Mouse (Mus musculus) hindbrain, embryonic 15.5 days (tissue): ENCODE measurements at regions not wholly inside any gene's neighbourhood (a gene's known extent, or its start where the extent isn't known, plus 50 kb on each side); places are given as distances from the start of the nearest gene placed in this dataset.

ENCODE experiments used
- ATAC-seq: fragments of 200-750 bp; cut with Nextera tagmentation; 2 replicates; pipeline ENCODE4 v1.8.0; 2017; ENCODE audit warnings: low read depth, moderate number of reproducible peaks, moderate TSS enrichment; ENCODE audit not compliant: low FRiP score
- H3K27ac ChIP-seq: fragments of 300-500 bp; sonication (generic); replicated peaks from 2 replicates; pipeline ENCODE4 v1.5.1; 2015; ENCODE audit warnings: mild to moderate bottlenecking, inconsistent platforms
- H3K27me3 ChIP-seq: fragments of 300-500 bp; sonication (generic); 2 replicates; pipeline ENCODE4 v1.6.1; 2015; ENCODE audit warnings: control low read depth, inconsistent platforms
- H3K36me3 ChIP-seq: fragments of 300-500 bp; sonication (generic); 2 replicates; pipeline ENCODE4 v1.6.1; 2015; ENCODE audit warnings: control low read depth, inconsistent platforms
- H3K4me1 ChIP-seq: fragments of 300-500 bp; sonication (generic); replicated peaks from 2 replicates; pipeline ENCODE4 v1.6.1; 2015; ENCODE audit warnings: control low read depth, inconsistent platforms
- H3K4me2 ChIP-seq: fragments of 300-500 bp; sonication (generic); 2 replicates; pipeline ENCODE4 v1.6.1; 2015; ENCODE audit warnings: moderate library complexity, mild to moderate bottlenecking, inconsistent platforms
- H3K4me3 ChIP-seq: fragments of 300-500 bp; sonication (generic); 2 replicates; pipeline ENCODE4 v1.5.1; 2015; ENCODE audit warnings: mild to moderate bottlenecking, inconsistent platforms
- H3K9ac ChIP-seq: fragments of 300-500 bp; sonication (generic); 2 replicates; pipeline ENCODE4 v1.6.1; 2015; ENCODE audit warnings: inconsistent platforms
- H3K9me3 ChIP-seq: fragments of 300-500 bp; sonication (generic); 2 replicates; pipeline ENCODE4 v1.6.1; 2016; ENCODE audit warnings: control low read depth, inconsistent platforms
- WGBS: fragments of 180-500 bp; shearing (Covaris S2); methylation state at CpG from one replicate; pipeline ENCODE4 v1.1.7; 2015; 5-methylcytosine and 5-hydroxymethylcytosine counted together

- H3K4me1 ChIP-seq = no peaks in the 10 kb centered on the region
- no peak overlapping the region for H3K9ac ChIP-seq
- H3K4me2 ChIP-seq = no peak overlapping the region
- ATAC-seq = no peak
- H3K27me3 ChIP-seq = no peaks in the 10 kb centered on the region
- H3K4me3 ChIP-seq = no peak overlapping the region
- H3K36me3 ChIP-seq = no peaks in the 10 kb centered on the region
- no peaks in the 10 kb centered on the region for H3K9me3 ChIP-seq
- WGBS = 67% methylated on average over 2 of the region's 2 CpGs
- H3K27ac ChIP-seq = no peak overlapping the region
Measured at GRCm38 (mm10) chr9:32968446-32968845, 332.4 kb downstream of the Ets1 start.

DNA sequence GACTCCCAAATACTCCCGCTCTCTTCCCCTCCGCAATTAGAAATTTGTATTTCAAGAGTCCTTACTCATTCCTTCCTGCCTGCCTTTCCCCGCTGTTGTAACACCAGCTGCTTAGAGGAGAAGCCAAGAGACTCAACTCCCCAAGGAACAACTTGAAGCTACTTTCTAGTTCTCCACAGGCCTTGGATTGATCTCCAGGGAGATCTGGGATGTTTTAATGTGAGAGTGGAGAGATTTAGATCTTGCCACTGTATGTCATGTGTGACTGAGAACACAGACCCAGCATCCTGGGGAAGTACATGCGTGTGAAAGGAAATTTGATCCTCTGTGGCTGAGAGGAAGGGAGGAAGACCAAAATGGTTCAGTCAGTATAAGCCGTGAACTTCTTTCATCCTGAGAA is 335.4 kb downstream of the Ets1 start:
- Histone ChIP-seq H3K4me2 (no peak overlapping the region), H3K4me1 (no peaks in the 10 kb centered on the region), H3K27ac (no peak overlapping the region), H3K27me3 (no peaks in the 10 kb centered on the region), H3K36me3 (no peaks in the 10 kb centered on the region), H3K9me3 (no peaks in the 10 kb centered on the region), H3K4me3 (no peak overlapping the region), H3K9ac (no peak overlapping the region)
- 87% methylated on average over 5 of the region's 5 CpGs for WGBS
- no peak for ATAC-seq

DNA sequence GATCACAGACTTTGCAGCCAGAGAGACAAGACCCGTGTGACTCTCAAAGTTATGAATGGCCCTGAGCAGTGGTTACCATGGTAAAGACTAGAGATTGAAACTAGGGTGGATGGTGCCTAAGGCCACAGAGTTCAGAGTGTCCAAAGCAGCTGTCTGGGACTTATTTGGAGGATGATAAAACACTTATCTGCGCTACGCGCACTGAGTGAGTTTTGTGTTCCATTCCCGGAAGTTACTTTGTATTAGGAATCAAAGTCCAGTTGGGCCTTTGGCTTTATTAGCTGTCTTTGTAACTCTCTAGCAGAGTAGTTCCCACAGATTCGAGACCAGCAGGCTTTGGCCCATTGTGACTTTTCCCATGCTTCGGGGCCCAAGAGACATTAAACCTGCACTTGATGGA is 335.9 kb downstream of the Ets1 start:
- Histone ChIP-seq H3K27me3 (no peaks in the 10 kb centered on the region), H3K9ac (no peak overlapping the region), H3K4me2 (no peak overlapping the region), H3K4me3 (no peak overlapping the region), H3K4me1 (no peaks in the 10 kb centered on the region), H3K9me3 (no peaks in the 10 kb centered on the region), H3K27ac (no peak overlapping the region), H3K36me3 (no peaks in the 10 kb centered on the region)
- 76% methylated on average over 7 of the region's 7 CpGs for WGBS
- ATAC-seq = no peak

DNA sequence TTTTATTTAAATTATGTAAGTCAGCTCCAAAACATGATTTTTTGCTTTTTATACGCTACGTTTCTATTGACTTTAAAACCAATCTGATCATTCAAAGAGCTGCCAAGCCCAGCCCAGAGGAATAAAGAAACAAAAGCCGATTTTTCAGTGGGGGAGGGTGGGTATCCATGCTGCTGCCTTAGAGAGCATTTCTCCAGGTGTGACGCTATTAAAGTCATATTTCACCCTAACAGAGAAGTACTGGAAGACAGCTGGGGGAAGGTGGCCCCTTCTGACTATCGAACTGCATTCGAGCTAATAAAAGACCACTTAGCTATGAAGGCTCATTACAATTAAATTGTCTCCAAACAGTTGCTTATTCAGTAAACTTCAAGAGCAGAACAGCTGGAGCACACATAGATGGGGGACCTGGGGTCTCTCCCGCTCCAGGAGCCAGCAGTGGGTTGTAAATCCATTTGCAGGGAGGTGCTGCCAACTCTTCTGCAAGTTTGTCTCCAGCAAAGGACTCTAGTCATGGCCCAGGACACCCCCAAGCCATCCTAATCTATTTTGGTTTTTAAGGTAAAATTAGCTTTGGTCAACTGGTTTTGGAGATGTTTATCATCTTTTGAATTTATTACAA is 336.5 kb downstream of the Ets1 start:
- H3K27ac ChIP-seq = no peak overlapping the region
- no peak overlapping the region for H3K9ac ChIP-seq
- no peaks in the 10 kb centered on the region for H3K9me3 ChIP-seq
- no peaks in the 10 kb centered on the region for H3K36me3 ChIP-seq
- no peak for ATAC-seq
- no peaks in the 10 kb centered on the region for H3K27me3 ChIP-seq
- H3K4me3 ChIP-seq = no peak overlapping the region
- no peaks in the 10 kb centered on the region for H3K4me1 ChIP-seq
- 65% methylated on average over 7 of the region's 7 CpGs for WGBS
- H3K4me2 ChIP-seq = no peak overlapping the region

DNA sequence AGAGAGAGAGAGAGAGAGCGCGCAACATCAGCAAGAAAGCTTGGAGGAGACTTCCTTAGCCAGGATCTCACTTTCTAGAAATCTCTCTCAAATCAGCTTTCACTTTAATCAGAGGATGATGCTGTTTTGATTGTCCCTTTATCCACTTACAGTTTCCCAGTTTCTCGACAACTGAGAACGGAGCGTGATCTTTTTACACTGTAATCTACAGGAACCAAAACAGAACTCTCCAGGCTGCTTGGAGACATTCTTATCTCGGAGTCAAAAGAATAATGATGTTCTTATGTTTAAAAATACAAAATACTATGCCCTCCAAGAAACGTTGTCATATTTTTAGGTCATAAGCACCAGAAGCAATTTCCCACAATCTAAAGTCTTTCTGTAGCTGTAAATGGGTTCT is 341.7 kb downstream of the Ets1 start:
- Histone ChIP-seq H3K27ac (no peak overlapping the region), H3K4me2 (no peak overlapping the region), H3K36me3 (no peaks in the 10 kb centered on the region), H3K27me3 (no peaks in the 10 kb centered on the region), H3K9me3 (no peaks in the 10 kb centered on the region), H3K4me3 (no peak overlapping the region), H3K9ac (no peak overlapping the region), H3K4me1 (no peaks in the 10 kb centered on the region)
- ATAC-seq = no peak
- 88% methylated on average over 7 of the region's 7 CpGs for WGBS

DNA sequence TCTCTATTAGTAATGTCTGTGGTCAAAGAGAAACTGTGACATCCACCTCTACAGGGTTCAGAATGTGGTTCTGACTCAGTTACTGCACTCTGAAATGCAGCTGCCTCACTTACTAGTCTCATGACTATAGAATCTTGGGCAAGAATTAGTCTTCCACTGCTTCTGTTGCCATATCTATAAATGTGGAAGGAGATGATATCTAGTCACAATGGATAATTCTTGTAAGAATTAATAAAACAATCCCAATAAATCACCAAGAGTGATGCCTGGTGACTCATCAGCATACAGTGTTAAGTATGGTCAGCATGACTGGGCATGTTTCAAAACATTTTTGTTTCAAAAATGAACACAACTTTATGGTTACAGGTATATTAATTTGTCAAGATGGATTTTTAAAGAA is 344.8 kb downstream of the Ets1 start:
- no peak overlapping the region for H3K4me3 ChIP-seq
- H3K4me1 ChIP-seq = no peaks in the 10 kb centered on the region
- no peak for ATAC-seq
- no peaks in the 10 kb centered on the region for H3K9me3 ChIP-seq
- H3K4me2 ChIP-seq = no peak overlapping the region
- no peaks in the 10 kb centered on the region for H3K36me3 ChIP-seq
- H3K27ac ChIP-seq = no peak overlapping the region
- H3K27me3 ChIP-seq = no peaks in the 10 kb centered on the region
- H3K9ac ChIP-seq = no peak overlapping the region

DNA sequence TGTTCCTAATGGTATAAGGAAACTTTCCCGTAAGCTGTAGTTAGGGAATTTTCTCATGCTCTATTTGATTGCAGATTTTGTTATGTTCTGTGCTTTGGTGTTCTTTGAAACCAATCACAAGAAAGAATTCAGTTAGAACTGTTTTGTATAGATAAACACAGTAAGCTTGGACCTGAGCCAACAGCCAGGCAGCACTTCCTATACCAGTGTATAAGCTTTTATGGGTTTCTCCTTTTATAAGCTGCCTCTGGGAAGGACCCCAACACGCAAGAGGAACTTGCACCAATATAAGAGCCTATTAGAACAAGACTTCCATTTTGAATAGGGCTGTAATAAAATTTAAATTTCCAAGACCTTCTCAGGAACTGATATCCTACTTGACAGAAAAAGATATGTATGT is 347.2 kb downstream of the Ets1 start:
- Histone ChIP-seq H3K9ac (no peak overlapping the region), H3K4me1 (no peaks in the 10 kb centered on the region), H3K27ac (no peak overlapping the region), H3K9me3 (no peaks in the 10 kb centered on the region), H3K36me3 (no peaks in the 10 kb centered on the region), H3K4me2 (no peak overlapping the region), H3K27me3 (no peaks in the 10 kb centered on the region), H3K4me3 (no peak overlapping the region)
- ATAC-seq = no peak
- WGBS = 81% methylated on average over 2 of the region's 2 CpGs

DNA sequence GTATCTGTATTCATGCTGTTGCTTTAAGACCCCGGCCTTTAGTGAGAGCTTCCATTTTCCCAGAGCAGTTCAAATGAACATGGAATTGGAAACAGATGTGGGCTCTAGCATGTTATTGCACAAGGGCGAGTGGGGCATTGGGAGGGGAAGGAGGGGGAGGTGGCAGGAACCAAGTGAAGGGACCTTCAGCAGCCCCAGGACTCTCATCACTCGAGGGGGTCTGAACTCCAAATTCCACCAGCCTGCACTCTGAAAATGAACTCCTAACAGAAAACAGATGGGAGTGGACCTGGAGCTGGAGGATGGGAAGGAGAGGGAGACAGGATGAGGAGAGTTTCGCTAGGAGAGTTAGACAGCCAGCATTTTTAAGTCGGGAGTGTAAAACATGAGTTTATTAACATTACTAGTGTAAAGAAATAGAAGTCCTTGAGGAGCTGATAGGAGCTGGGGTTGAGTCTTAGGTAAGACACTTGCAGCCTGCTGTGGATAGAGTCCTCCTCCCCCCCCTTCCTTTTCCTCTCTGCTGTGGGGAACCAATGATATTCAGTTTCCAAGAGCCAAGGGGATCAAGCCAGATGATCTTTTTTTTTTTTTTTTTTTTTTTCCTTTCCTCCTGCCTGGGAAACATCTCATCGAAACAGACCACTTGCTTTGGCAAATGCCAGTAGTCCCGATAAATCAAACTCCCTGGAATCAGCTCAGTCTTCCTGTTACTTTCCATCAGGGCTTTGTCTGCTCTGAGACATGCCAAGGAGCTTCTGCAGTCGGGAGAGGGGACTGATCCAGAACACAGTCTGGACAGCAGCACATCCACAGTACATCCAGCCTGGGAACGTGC is 351.0 kb downstream of the Ets1 start:
- H3K36me3 ChIP-seq = no peaks in the 10 kb centered on the region
- no peaks in the 10 kb centered on the region for H3K9me3 ChIP-seq
- no peak overlapping the region for H3K4me2 ChIP-seq
- no peak overlapping the region for H3K9ac ChIP-seq
- H3K4me3 ChIP-seq = no peak overlapping the region
- H3K4me1 ChIP-seq = no peaks in the 10 kb centered on the region
- H3K27ac ChIP-seq = no peak overlapping the region
- H3K27me3 ChIP-seq = no peaks in the 10 kb centered on the region
- no peak for ATAC-seq
- WGBS = 73% methylated on average over 9 of the region's 9 CpGs

DNA sequence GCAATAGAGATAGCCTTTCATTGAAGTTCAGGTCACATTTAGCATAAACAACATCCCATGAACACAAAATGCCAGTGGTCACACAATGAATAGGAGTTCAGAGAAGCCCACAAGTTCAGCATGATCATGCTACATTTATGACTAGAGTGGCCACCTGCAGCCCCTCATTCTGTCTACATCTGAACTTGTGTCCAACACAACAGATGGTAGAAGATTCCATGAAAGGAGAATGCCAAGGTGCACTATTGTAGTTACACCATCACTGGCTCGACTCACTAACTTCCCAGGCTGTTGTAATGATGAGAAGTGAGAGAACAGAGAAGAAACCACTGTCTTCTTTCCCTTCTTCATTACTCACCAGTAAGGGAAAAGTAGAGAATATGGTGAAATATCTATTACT is 353.0 kb downstream of the Ets1 start:
- WGBS = 85% methylated on average over 1 of the region's 1 CpGs
- no peak for ATAC-seq

DNA sequence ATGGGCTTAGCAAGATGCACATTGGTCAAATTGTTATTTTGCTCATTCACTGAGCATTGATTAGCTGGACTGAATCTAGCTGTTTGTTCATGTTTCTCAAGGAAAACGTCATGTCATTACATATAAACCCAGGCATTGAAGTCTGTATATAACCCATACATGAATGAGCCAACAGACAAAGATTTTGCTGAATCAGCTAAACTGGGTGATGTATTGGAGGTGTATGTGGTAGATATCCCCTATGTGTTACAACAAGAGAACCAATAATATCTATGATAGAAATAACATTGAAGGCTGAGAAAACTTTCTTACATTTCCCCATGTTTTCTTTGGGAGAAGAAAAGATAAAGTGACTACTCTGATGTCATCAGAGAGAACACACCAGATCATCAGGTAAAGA is 362.3 kb downstream of the Ets1 start:
- no peak for ATAC-seq
- WGBS = 88% methylated on average over 1 of the region's 1 CpGs

More for the DNA sequence above, 353.0 kb downstream of the Ets1 start:
- Histone ChIP-seq H3K27ac (no peak overlapping the region), H3K4me3 (no peak overlapping the region), H3K4me2 (no peak overlapping the region), H3K27me3 (no peaks in the 10 kb centered on the region), H3K9ac (no peak overlapping the region), H3K4me1 (no peaks in the 10 kb centered on the region), H3K9me3 (no peaks in the 10 kb centered on the region), H3K36me3 (no peaks in the 10 kb centered on the region)

GRCm38 (mm10) chr9:33000691-33001164 is 364.7 kb downstream of the Ets1 start:
- Histone ChIP-seq H3K27ac (no peak overlapping the region), H3K9me3 (no peaks in the 10 kb centered on the region), H3K36me3 (no peaks in the 10 kb centered on the region), H3K4me3 (no peak overlapping the region), H3K27me3 (no peaks in the 10 kb centered on the region), H3K4me1 (no peaks in the 10 kb centered on the region; the same call in 1 of the 2 replicates), H3K4me2 (no peak overlapping the region), H3K9ac (no peak overlapping the region)
- no peak for ATAC-seq
- WGBS = 60% methylated on average over 7 of the region's 7 CpGs

More for the DNA sequence above, 362.3 kb downstream of the Ets1 start:
- no peaks in the 10 kb centered on the region; the same call in 1 of the 2 replicates for H3K4me1 ChIP-seq
- no peak overlapping the region for H3K4me2 ChIP-seq
- no peak overlapping the region for H3K9ac ChIP-seq
- no peak overlapping the region for H3K27ac ChIP-seq
- H3K4me3 ChIP-seq = no peak overlapping the region
- H3K36me3 ChIP-seq = no peaks in the 10 kb centered on the region
- no peaks in the 10 kb centered on the region for H3K27me3 ChIP-seq
- no peaks in the 10 kb centered on the region for H3K9me3 ChIP-seq

- ATAC-seq = no peak
- WGBS = 75% methylated on average over 9 of the region's 9 CpGs
Measured at GRCm38 (mm10) chr9:33001165-33001949, 365.3 kb downstream of the Ets1 start.

More at GRCm38 (mm10) chr9:33001165-33001949, 365.3 kb downstream of the Ets1 start:
- Histone ChIP-seq H3K27me3 (no peaks in the 10 kb centered on the region), H3K36me3 (no peaks in the 10 kb centered on the region), H3K4me2 (no peak overlapping the region), H3K4me1 (no peaks in the 10 kb centered on the region; the same call in 1 of the 2 replicates), H3K27ac (no peak overlapping the region), H3K4me3 (no peak overlapping the region), H3K9ac (no peak overlapping the region), H3K9me3 (no peaks in the 10 kb centered on the region)
